Mouse (Mus musculus): ENCODE data around the gene Otos.

DNA sequence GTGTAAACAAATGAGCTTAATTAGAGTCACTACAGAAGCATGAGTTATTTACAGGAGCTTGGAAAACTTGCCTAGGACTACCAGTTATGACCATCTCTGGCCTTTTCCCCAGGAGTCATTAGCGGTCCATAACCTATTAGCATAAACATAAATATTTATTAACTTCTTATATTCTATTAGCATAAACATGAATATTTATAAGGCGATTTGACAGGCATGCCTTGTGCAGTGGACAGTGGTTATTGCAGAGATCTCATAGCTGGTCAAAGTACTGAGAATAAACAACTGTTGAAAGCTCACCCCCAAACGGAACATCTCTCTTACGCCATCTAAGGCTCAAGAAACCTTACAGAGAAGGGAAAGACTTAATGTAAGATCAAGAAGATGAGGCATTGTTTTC lies 35.5 kb downstream of the Otos start:
- TF ChIP-seq USF1 (IDR thresholded peaks at IDR 0.05; ENCODE audit: low read depth): no peak
- TF ChIP-seq MYOD1 (IDR thresholded peaks at IDR 0.05; ENCODE audit: control insufficient read depth, insufficient read length, low read depth): no peak
- TF ChIP-seq CTCF (IDR thresholded peaks at IDR 0.05; ENCODE audit: control insufficient read depth, insufficient read depth, insufficient read length): no peak
- no peak for TF ChIP-seq CEBPB (IDR thresholded peaks at IDR 0.05; ENCODE audit: low read depth)
- no peak for TF ChIP-seq MAX (IDR thresholded peaks at IDR 0.05)
